ENCODE assay signal across 11 mouse cellular contexts in the genomic region with DNA sequence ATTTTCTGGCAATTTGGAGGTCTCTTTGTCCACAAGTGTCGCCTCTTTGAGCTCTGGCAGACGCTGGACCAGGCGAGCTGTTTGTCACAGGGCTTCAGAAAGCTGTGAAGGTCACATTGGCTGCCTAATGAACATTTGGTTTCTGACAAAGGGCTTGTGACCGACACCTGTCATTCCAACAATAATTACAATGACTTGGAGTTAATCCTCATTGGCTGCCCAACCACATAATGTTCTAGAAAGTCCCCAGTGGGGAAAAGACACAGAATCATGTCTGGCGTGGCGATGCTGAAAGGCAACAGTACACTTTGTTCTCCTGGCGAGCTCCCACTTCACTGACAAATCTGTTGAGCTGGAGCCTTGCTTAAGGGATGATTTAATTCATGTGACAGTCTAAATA.
DNase-seq lines count a peak whose midpoint lies in the region; ATAC-seq lines count a peak whose summit lies in the region.
"Had no signal": no experiment of that assay in that cellular context is flagged by ENCODE, and none has a peak within 500 bp of the region (broad histone marks: within the 10 kb centered on the region; RNA-seq: fewer than 3 reads in every experiment).

No protein-coding gene starts in this region.

- no peaks in the 10 kb centered on the region for H3K27me3 ChIP-seq in forebrain, embryonic 16.5 days (replicated peaks; ENCODE audit: control insufficient read depth, insufficient read depth, low read length)

- WGBS in forebrain, embryonic 16.5 days = 20% methylated on average over 7 of the region's 7 CpGs

- peaks cover 5% of the 10 kb centered on the region; the same call in 1 of the 2 replicates for H3K4me1 ChIP-seq in forebrain, embryonic 16.5 days (replicated peaks; ENCODE audit: control insufficient read depth, insufficient read depth, low read length)

- peak; percentile 39 to 86 for DNase-seq in layer of hippocampus, adult 18-20 months (ENCODE audit: low spot score in 2 of 2)
- no peak for DNase-seq in layer of hippocampus, postnatal 25 days (ENCODE audit: extremely low spot score in 1 of 2, low spot score in 1 of 2)
- peak; percentile 75 for DNase-seq in brain, adult 2 months (ENCODE audit: low read depth, low spot score)
- peak; percentile 59 to 62 for DNase-seq in layer of hippocampus, adult 8-10 months (ENCODE audit: low spot score in 2 of 2)
- no peak for DNase-seq in cerebellum, postnatal 36 days
- DNase-seq in T-cell, adult 2 months (ENCODE audit: low spot score) = no peak
- DNase-seq: adrenal gland, postnatal 36 days; embryo, embryonic 11 days had no signal

- no peak overlapping the region for H3K9ac ChIP-seq in forebrain, embryonic 16.5 days (replicated peaks; ENCODE audit: low read depth, low read length)

- H3K27ac ChIP-seq in forebrain, embryonic 16.5 days (ENCODE audit: low read length) = peak overlapping the region; percentile 8; the same call in 1 of the 2 replicates
- H3K27ac ChIP-seq: macrophage had no signal

- peak; percentile 38 for ATAC-seq in forebrain, embryonic 16.5 days

- no peak overlapping the region for H3K4me3 ChIP-seq in forebrain, embryonic 16.5 days (replicated peaks; ENCODE audit: low read length)

- no peaks in the 10 kb centered on the region for H3K9me3 ChIP-seq in forebrain, embryonic 16.5 days (ENCODE audit: control insufficient read depth, low read length)
- H3K9me3 ChIP-seq: G1E had no signal

- H3K4me2 ChIP-seq in forebrain, embryonic 16.5 days (ENCODE audit: low read length) = no peak overlapping the region

- no peaks in the 10 kb centered on the region for H3K36me3 ChIP-seq in forebrain, embryonic 16.5 days (ENCODE audit: control insufficient read depth, insufficient read depth)
- H3K36me3 ChIP-seq: G1E had no signal

Comparison
In these comparisons a context has a peak if more than half of its experiments do, and no peak if none do; other contexts are left out.
1. DNase-seq: peak in layer of hippocampus, adult 18-20 months (2 of 2), brain, adult 2 months (single experiment) and layer of hippocampus, adult 8-10 months (2 of 2); none in layer of hippocampus, postnatal 25 days (0 of 2), cerebellum, postnatal 36 days (0 of 2) and T-cell, adult 2 months (single experiment).